Mouse (Mus musculus): ENCODE measurements around the gene Epor. TPM values are rescaled to one million over a fixed set of nuclear protein-coding genes. Genes with fewer than 3 reads are reported as not detected.

Gene Epor
- polyA plus RNA-seq, 2 experiments: 82.6 to 146 TPM

- H3K4me2 ChIP-seq (ENCODE audit: low read depth): peak overlapping the region; percentile 84
- 1% methylated on average over 35 of the region's 35 CpGs for WGBS (ENCODE audit: insufficient replicate concordance)
- H3K4me3 ChIP-seq (ENCODE audit: insufficient read depth in 1 of 2, low read depth in 2 of 2, low read length in 2 of 2): peak overlapping the region; percentile 58 to 59
- DNase-seq (ENCODE audit: low read depth in 3 of 3, low spot score in 3 of 3): no peak
- no peaks in the 10 kb centered on the region for H3K36me3 ChIP-seq (replicated peaks; ENCODE audit: control insufficient read depth, insufficient read depth, low read depth)
- H3K9me3 ChIP-seq (ENCODE audit: control insufficient read depth, low read length): no peaks in the 10 kb centered on the region
- peaks cover 4 to 5% of the 10 kb centered on the region in 2 experiments; a peak in 2 of 4 replicates for H3K4me1 ChIP-seq (replicated peaks; ENCODE audit: control insufficient read depth in 2 of 2, insufficient read depth in 2 of 2, low read length in 1 of 2)
- peak overlapping the region; percentile 58 for H3K9ac ChIP-seq (replicated peaks)
- no peak overlapping the region for H3K27ac ChIP-seq
- TF ChIP-seq CTCF (IDR thresholded peaks at IDR 0.05; ENCODE audit: low read depth) (no peak), EP300 (IDR thresholded peaks at IDR 0.05; ENCODE audit: low read depth) (no peak)
- ATAC-seq (ENCODE audit: insufficient read depth): peak; percentile 30; the same call in 1 of the 2 replicates
- H3K27me3 ChIP-seq (ENCODE audit: control insufficient read depth, insufficient read depth, low read length): peaks cover 2% of the 10 kb centered on the region; the same call in 1 of the 2 replicates
These were observed 45.7 kb downstream of the Epor start for GRCm38 (mm10) chr9:21917493-21918034.

GRCm38 (mm10) chr9:21916851-21917492 lies 46.3 kb downstream of the Epor start:
- Histone ChIP-seq H3K4me1 (replicated peaks; ENCODE audit: control insufficient read depth in 2 of 2, insufficient read depth in 2 of 2, low read length in 1 of 2) (peaks cover 4 to 5% of the 10 kb centered on the region in 2 experiments; a peak in 2 of 4 replicates), H3K4me3 (ENCODE audit: insufficient read depth in 1 of 2, low read depth in 2 of 2, low read length in 2 of 2) (peak overlapping the region; percentile 58 to 59; a peak in 3 of 4 replicates), H3K4me2 (ENCODE audit: low read depth) (peak overlapping the region; percentile 84), H3K9ac (replicated peaks) (no peak overlapping the region; the same call in 1 of the 2 replicates), H3K27me3 (ENCODE audit: control insufficient read depth, insufficient read depth, low read length) (peaks cover 2% of the 10 kb centered on the region; the same call in 1 of the 2 replicates), H3K36me3 (replicated peaks; ENCODE audit: control insufficient read depth, insufficient read depth, low read depth) (no peaks in the 10 kb centered on the region), H3K9me3 (ENCODE audit: control insufficient read depth, low read length) (no peaks in the 10 kb centered on the region), H3K27ac (no peak overlapping the region)
- no peak for TF ChIP-seq EP300 (IDR thresholded peaks at IDR 0.05; ENCODE audit: low read depth)
- no peak for TF ChIP-seq CTCF (IDR thresholded peaks at IDR 0.05; ENCODE audit: low read depth)
- DNase-seq (ENCODE audit: low read depth in 3 of 3, low spot score in 3 of 3) (no peak), ATAC-seq (ENCODE audit: insufficient read depth) (no peak)
- 47% methylated on average over 3 of the region's 3 CpGs for WGBS (ENCODE audit: insufficient replicate concordance)

DNA sequence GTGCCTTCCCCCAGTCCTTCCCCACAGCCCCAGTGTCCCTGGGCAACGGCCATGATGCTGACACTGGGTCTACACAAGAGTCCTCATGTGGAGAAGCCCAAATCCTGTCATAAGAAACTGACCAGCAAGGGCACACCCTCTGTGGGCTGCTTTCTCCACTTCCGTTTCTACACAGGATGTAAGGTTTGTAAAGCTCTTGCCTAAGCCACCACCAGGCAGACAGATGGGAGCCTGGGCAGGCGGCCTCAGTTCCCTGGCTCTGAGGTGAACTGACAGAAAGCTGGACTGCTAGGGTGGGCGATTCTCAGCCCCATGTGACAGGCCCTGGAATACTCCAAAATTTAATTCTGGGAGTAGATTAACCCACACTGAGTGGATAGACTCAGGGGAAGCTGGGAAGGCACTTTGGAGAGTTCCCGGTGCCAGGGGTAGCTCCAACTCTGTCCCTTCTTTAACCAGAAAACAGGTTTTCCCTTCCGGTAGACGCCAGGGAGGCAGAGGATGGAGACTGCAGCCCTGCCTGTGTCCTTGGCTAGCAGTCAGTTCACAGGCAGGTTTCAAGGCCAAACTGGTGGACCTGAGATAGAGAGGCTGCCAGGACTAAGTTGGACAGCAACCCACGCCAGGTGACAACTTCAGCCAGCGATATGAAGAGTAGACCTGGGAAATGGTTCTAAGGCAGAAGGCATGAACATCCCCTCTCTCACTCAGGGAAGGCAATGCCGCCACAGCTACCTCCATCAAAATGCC lies 53.7 kb downstream of the Epor start:
- H3K9ac ChIP-seq (replicated peaks): no peak overlapping the region
- no peak overlapping the region for H3K4me2 ChIP-seq (ENCODE audit: low read depth)
- no peak overlapping the region for H3K4me3 ChIP-seq (ENCODE audit: insufficient read depth in 1 of 2, low read depth in 2 of 2, low read length in 2 of 2)
- ATAC-seq (ENCODE audit: insufficient read depth) (no peak), DNase-seq (ENCODE audit: low read depth in 3 of 3, low spot score in 3 of 3) (no peak)
- no peaks in the 10 kb centered on the region for H3K27me3 ChIP-seq (ENCODE audit: control insufficient read depth, insufficient read depth, low read length)
- WGBS (ENCODE audit: insufficient replicate concordance): 53% methylated on average over 10 of the region's 10 CpGs
- H3K27ac ChIP-seq: no peak overlapping the region
- TF ChIP-seq EP300 (IDR thresholded peaks at IDR 0.05; ENCODE audit: low read depth) (no peak), CTCF (IDR thresholded peaks at IDR 0.05; ENCODE audit: low read depth) (no peak)
- H3K4me1 ChIP-seq (replicated peaks; ENCODE audit: control insufficient read depth in 2 of 2, insufficient read depth in 2 of 2, low read length in 1 of 2): 0 out of 4 replicates have a peak, but pooled peaks cover 0 to 1% of the 10 kb centered on the region in 2 experiments
- H3K36me3 ChIP-seq (replicated peaks; ENCODE audit: control insufficient read depth, insufficient read depth, low read depth): no peaks in the 10 kb centered on the region
- no peaks in the 10 kb centered on the region for H3K9me3 ChIP-seq (ENCODE audit: control insufficient read depth, low read length)

Other genes starting within 250 kb of the Epor start
- gene Ldlr, start 240.0 kb downstream of the Epor start, polyA plus RNA-seq (2012; rRNA removed): 12.6 and 12.7 TPM in 2 replicates
- 5.9 and 7.6 TPM in 2 replicates for gene Ldlr, start 240.0 kb downstream of the Epor start, polyA plus RNA-seq (2014; fragmentation: Nextera tagmentation; extraction: Ambion mirVana)
- gene Spc24, start 203.2 kb downstream of the Epor start, polyA plus RNA-seq (2012; rRNA removed): 37.4 and 52.4 TPM in 2 replicates
- 89.5 and 92.2 TPM in 2 replicates for gene Spc24, start 203.2 kb downstream of the Epor start, polyA plus RNA-seq (2014; fragmentation: Nextera tagmentation; extraction: Ambion mirVana)
- 3.9 and 4.2 TPM in 2 replicates for gene Kank2, start 164.8 kb downstream of the Epor start, polyA plus RNA-seq (2012; rRNA removed)
- gene Kank2, start 164.8 kb downstream of the Epor start, polyA plus RNA-seq (2014; fragmentation: Nextera tagmentation; extraction: Ambion mirVana): 1.2 and 1.4 TPM in 2 replicates
- 20.4 and 26.8 TPM in 2 replicates for gene Angptl8, start 128.0 kb downstream of the Epor start, polyA plus RNA-seq (2012; rRNA removed)
- gene Angptl8, start 128.0 kb downstream of the Epor start, polyA plus RNA-seq (2014; fragmentation: Nextera tagmentation; extraction: Ambion mirVana): 19.6 and 20.3 TPM in 2 replicates
- 6.7 and 9.0 TPM in 2 replicates for gene Dock6, start 110.9 kb downstream of the Epor start, polyA plus RNA-seq (2012; rRNA removed)
- gene Dock6, start 110.9 kb downstream of the Epor start, polyA plus RNA-seq (2014; fragmentation: Nextera tagmentation; extraction: Ambion mirVana): 2.1 and 3.4 TPM in 2 replicates
- 6.7 and 10.3 TPM in 2 replicates for gene Rab3d, start 45.3 kb downstream of the Epor start, polyA plus RNA-seq (2012; rRNA removed)
- 6.4 and 6.5 TPM in 2 replicates for gene Rab3d, start 45.3 kb downstream of the Epor start, polyA plus RNA-seq (2014; fragmentation: Nextera tagmentation; extraction: Ambion mirVana)
- gene Ccdc159, start 36.0 kb downstream of the Epor start, polyA plus RNA-seq (2012; rRNA removed): 1.2 and 1.4 TPM in 2 replicates
- 0.52 and 0.58 TPM in 2 replicates for gene Ccdc159, start 36.0 kb downstream of the Epor start, polyA plus RNA-seq (2014; fragmentation: Nextera tagmentation; extraction: Ambion mirVana)
- 37.5 and 61.5 TPM in 2 replicates for gene Tmem205, start 36.0 kb downstream of the Epor start, polyA plus RNA-seq (2012; rRNA removed)
- gene Tmem205, start 36.0 kb downstream of the Epor start, polyA plus RNA-seq (2014; fragmentation: Nextera tagmentation; extraction: Ambion mirVana): 106 and 110 TPM in 2 replicates
- 2.6 and 3.9 TPM in 2 replicates for gene Plppr2, start 26.5 kb downstream of the Epor start, polyA plus RNA-seq (2012; rRNA removed)
- gene Plppr2, start 26.5 kb downstream of the Epor start, polyA plus RNA-seq (2014; fragmentation: Nextera tagmentation; extraction: Ambion mirVana): 0.99 and 1.3 TPM in 2 replicates
- 1.4 TPM in 2 replicates for gene Swsap1, start 7.8 kb downstream of the Epor start, polyA plus RNA-seq (2012; rRNA removed)
- gene Swsap1, start 7.8 kb downstream of the Epor start, polyA plus RNA-seq (2014; fragmentation: Nextera tagmentation; extraction: Ambion mirVana): 3.5 and 3.6 TPM in 2 replicates
- gene Rgl3, start 25.9 kb upstream of the Epor start, polyA plus RNA-seq (2012; rRNA removed): 0.19 and 0.24 TPM in 2 replicates
- gene Rgl3, start 25.9 kb upstream of the Epor start, polyA plus RNA-seq (2014; fragmentation: Nextera tagmentation; extraction: Ambion mirVana): 0.27 TPM in 1 of 2 replicates, not detected in the other
- 0.02 and 0.06 TPM in 2 replicates for gene Ccdc151, start 39.1 kb upstream of the Epor start, polyA plus RNA-seq (2012; rRNA removed)
- gene Ccdc151, start 39.1 kb upstream of the Epor start, polyA plus RNA-seq (2014; fragmentation: Nextera tagmentation; extraction: Ambion mirVana): not detected in 2 replicates
- 31.5 and 45.1 TPM in 2 replicates for gene Prkcsh, start 39.3 kb upstream of the Epor start, polyA plus RNA-seq (2012; rRNA removed)
- gene Prkcsh, start 39.3 kb upstream of the Epor start, polyA plus RNA-seq (2014; fragmentation: Nextera tagmentation; extraction: Ambion mirVana): 29.2 and 31.2 TPM in 2 replicates
- 0.01 and 0.22 TPM in 2 replicates for gene Elavl3, start 88.5 kb upstream of the Epor start, polyA plus RNA-seq (2012; rRNA removed)
- gene Elavl3, start 88.5 kb upstream of the Epor start, polyA plus RNA-seq (2014; fragmentation: Nextera tagmentation; extraction: Ambion mirVana): not detected in 2 replicates
- not detected in 2 replicates for gene Gm49318, start 107.8 kb upstream of the Epor start, polyA plus RNA-seq (2012; rRNA removed)
- gene Gm49318, start 107.8 kb upstream of the Epor start, polyA plus RNA-seq (2014; fragmentation: Nextera tagmentation; extraction: Ambion mirVana): not detected in 2 replicates
- gene Zfp653, start 107.9 kb upstream of the Epor start, polyA plus RNA-seq (2012; rRNA removed): 6.6 and 8.0 TPM in 2 replicates
- gene Zfp653, start 107.9 kb upstream of the Epor start, polyA plus RNA-seq (2014; fragmentation: Nextera tagmentation; extraction: Ambion mirVana): 2.4 and 3.1 TPM in 2 replicates
- 14.6 and 14.7 TPM in 2 replicates for gene Ecsit, start 121.9 kb upstream of the Epor start, polyA plus RNA-seq (2012; rRNA removed)
- 16.8 and 19.9 TPM in 2 replicates for gene Ecsit, start 121.9 kb upstream of the Epor start, polyA plus RNA-seq (2014; fragmentation: Nextera tagmentation; extraction: Ambion mirVana)
- 0.17 and 0.91 TPM in 2 replicates for gene Cnn1, start 135.7 kb upstream of the Epor start, polyA plus RNA-seq (2012; rRNA removed)
- 0.09 and 0.44 TPM in 2 replicates for gene Cnn1, start 135.7 kb upstream of the Epor start, polyA plus RNA-seq (2014; fragmentation: Nextera tagmentation; extraction: Ambion mirVana)
- gene Elof1, start 153.7 kb upstream of the Epor start, polyA plus RNA-seq (2012; rRNA removed): 59.5 and 72.5 TPM in 2 replicates
- gene Elof1, start 153.7 kb upstream of the Epor start, polyA plus RNA-seq (2014; fragmentation: Nextera tagmentation; extraction: Ambion mirVana): 98.2 and 102 TPM in 2 replicates
- 181 and 203 TPM in 2 replicates for gene Acp5, start 172.2 kb upstream of the Epor start, polyA plus RNA-seq (2012; rRNA removed)
- gene Acp5, start 172.2 kb upstream of the Epor start, polyA plus RNA-seq (2014; fragmentation: Nextera tagmentation; extraction: Ambion mirVana): 195 and 196 TPM in 2 replicates
- gene Pigyl, start 193.3 kb upstream of the Epor start, polyA plus RNA-seq (2012; rRNA removed): 17.5 and 26.4 TPM in 2 replicates
- gene Pigyl, start 193.3 kb upstream of the Epor start, polyA plus RNA-seq (2014; fragmentation: Nextera tagmentation; extraction: Ambion mirVana): 41.5 and 42.1 TPM in 2 replicates
- gene Zfp872, start 224.6 kb upstream of the Epor start, polyA plus RNA-seq (2012; rRNA removed): not detected in 2 replicates
- gene Zfp872, start 224.6 kb upstream of the Epor start, polyA plus RNA-seq (2014; fragmentation: Nextera tagmentation; extraction: Ambion mirVana): not detected in 2 replicates

Measured in liver, embryonic 14.5 days (tissue).